Mouse (Mus musculus) testis, adult 2 months (tissue): ENCODE data around the gene Trim31.

Experiments
- CTCF ChIP-seq: fragments of 200-500 bp; IDR thresholded peaks from 2 replicates; pipeline ENCODE4 v1.5.1; 2012; ENCODE audit warnings: low read depth, mild to moderate bottlenecking, inconsistent platforms, low read length, moderate library complexity; ENCODE audit not compliant: control insufficient read depth, insufficient read depth, insufficient replicate concordance
- POLR2A ChIP-seq: fragments of 200-500 bp; IDR thresholded peaks from 2 replicates; pipeline ENCODE4 v1.6.1; 2012; ENCODE audit warnings: low read depth, mild to moderate bottlenecking, inconsistent platforms, low read length, moderate library complexity; ENCODE audit not compliant: control insufficient read depth

- TF ChIP-seq CTCF (peak; percentile 14; the same call in 1 of the 2 replicates), POLR2A (peak; percentile 77)
Observed at GRCm38 (mm10) chr17:36950981-36951947, 53.3 kb downstream of the Trim31 start, which contains the start of gene Ppp1r11.
